Mouse (Mus musculus) ES-E14 (cell line): ENCODE data around the gene Sipa1.

Source experiments
- CHD2 ChIP-seq: IDR thresholded peaks from 2 replicates; pipeline ENCODE4 v1.6.1; 2014; ENCODE audit warnings: mild to moderate bottlenecking, low read depth, low read length, inconsistent platforms
- HCFC1 ChIP-seq: IDR thresholded peaks from 2 replicates; pipeline ENCODE4 v1.6.1; 2012; ENCODE audit warnings: low read length, inconsistent platforms, borderline replicate concordance; ENCODE audit not compliant: insufficient read depth
- MAFK ChIP-seq: IDR thresholded peaks from 2 replicates; pipeline ENCODE4 v1.6.1; 2014; ENCODE audit warnings: mild to moderate bottlenecking, low read depth, low read length, inconsistent platforms; ENCODE audit not compliant: insufficient read depth
- ZNF384 ChIP-seq: IDR thresholded peaks from 2 replicates; pipeline ENCODE4 v1.6.1; 2012; ENCODE audit warnings: low read depth, low read length, inconsistent platforms

- TF ChIP-seq ZNF384 = no peak
- no peak for TF ChIP-seq CHD2
- no peak for TF ChIP-seq HCFC1
- no peak for TF ChIP-seq MAFK
Measured at GRCm38 (mm10) chr19:5614953-5615352, 48.6 kb downstream of the Sipa1 start.
